Mouse (Mus musculus): ENCODE data around the gene Tchhl1.
"Not testable (repeated sequence)": the region's sequence is repeated elsewhere in the genome, so short reads cannot be mapped to it uniquely, and the experiment has no call there.

The Tchhl1 gene

GRCm38 (mm10) chr3:93468561-93468960 is at the start of gene Tchhl1:
Tchhl1 (plus strand) TSS chr3:93468754.
- no peak for DNase-seq (ENCODE audit: low spot score)

DNA sequence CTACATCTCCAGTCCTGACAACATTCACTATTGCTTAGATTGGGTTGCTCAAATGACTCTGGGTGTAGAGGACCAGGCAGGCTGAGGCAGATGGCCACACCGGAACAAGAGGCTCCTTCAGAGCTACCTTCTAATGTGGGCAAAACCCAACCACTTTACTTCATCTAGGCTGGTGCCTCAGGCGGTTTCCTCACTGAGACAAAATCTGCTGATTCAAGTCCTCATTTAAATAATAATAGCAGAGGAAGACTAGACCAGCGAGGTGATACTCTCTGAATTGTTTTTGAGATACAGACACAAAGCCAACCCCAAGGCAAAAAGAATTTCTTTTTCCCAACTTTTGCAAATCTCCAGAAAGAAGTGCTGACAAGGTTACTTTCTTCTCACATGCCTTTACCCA is 36.9 kb upstream of the Tchhl1 start:
- no peak for DNase-seq (ENCODE audit: low spot score)

DNA sequence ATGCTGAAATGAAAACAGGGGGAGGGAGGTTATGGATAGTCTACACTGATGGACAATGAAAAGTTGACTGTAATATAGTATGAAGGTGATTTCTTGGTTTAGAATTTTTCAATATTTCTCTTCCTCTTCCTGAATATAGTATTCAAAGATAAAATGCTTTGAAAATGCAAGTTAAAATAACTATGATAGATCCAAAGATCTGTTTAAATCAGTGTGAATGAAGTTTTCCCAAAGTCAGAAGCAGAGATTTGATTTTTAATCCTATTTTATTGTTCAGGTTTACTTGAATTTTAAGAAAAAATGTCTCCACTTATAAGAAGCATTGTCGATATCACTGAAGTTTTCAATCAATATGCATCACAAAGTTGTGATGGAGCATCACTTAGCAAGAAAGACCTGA is 26.5 kb upstream of the Tchhl1 start, which contains the start of gene Tchh:
Gene Tchh (plus strand): TSS at position 301 of the 400 bp plus-strand sequence.
- DNase-seq (ENCODE audit: low spot score), result no peak

- DNase-seq (ENCODE audit: low spot score), result no peak
These were observed 25.0 kb upstream of the Tchhl1 start for GRCm38 (mm10) chr3:93443501-93444101.

DNA sequence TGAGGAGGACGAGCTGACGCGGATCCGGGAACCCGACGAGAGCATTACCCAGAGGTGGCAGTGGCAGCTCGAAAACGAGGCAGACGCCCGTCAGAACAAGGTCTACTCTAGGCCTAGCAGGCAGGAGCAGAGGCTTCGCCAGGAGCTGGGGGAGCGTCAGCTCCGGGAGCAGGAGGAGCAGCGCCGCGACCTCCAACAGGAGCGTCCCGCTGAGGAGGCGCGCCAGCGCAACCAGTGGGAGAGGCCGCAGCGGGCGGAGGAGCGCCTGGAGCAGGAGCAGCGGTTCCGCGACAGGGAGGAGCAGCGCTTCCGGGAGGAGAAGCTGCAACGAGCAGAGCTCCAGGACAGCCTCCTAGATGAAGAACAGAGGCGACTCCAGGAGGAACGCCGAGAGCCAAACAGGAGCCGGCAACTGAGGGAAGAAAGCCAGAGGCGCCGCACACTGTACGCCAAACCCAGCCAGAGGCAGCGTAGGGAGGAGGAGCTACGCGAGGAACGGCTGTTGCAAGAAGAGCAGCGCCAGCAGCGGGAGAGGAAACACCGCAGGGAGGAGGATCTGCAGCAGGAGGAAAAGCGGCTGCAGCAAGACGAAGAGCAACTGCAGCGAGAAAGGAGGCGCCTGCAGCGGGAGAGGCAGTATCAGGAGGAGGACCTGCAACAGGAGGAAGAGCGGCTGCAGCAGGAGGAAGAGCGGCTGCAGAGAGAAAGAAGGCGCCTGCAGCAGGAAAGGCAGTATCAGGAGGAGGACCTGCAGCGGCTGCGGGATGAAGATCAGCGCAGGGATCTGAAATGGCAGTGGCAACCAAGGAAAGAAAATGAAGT is 24.0 kb upstream of the Tchhl1 start:
- DNase-seq (ENCODE audit: low spot score), result no peak

GRCm38 (mm10) chr3:93445165-93445705 is 23.3 kb upstream of the Tchhl1 start:
- no peak for DNase-seq (ENCODE audit: low spot score)

- DNase-seq (ENCODE audit: low spot score), result no peak
These were observed 22.3 kb upstream of the Tchhl1 start for GRCm38 (mm10) chr3:93446128-93446755.

- DNase-seq (ENCODE audit: low spot score), result not testable (repeated sequence)
These were observed 21.8 kb upstream of the Tchhl1 start for GRCm38 (mm10) chr3:93446756-93447137.

- no peak for DNase-seq (ENCODE audit: low spot score)
These were observed 21.3 kb upstream of the Tchhl1 start for GRCm38 (mm10) chr3:93447138-93447841.

DNA sequence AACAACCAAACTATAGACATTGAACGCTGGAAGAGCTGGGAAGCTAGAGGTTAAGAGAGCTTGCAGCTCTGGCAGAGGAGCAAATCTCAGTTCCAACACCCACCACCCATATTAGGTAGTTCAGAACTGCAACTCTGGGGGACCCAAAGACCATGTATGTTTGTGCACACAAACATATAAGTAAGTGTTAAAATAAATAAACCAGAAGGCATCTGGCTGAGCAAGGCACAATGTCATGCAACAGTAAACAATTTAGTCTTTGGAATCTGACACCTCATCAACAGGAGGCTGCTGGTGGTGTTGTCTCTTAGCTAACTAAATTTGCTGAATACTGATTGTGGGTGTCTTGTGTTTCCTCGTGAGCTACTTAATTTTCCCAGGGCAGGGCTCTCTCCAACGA is 2.0 kb upstream of the Tchhl1 start:
- no peak for DNase-seq (ENCODE audit: low spot score)

DNA sequence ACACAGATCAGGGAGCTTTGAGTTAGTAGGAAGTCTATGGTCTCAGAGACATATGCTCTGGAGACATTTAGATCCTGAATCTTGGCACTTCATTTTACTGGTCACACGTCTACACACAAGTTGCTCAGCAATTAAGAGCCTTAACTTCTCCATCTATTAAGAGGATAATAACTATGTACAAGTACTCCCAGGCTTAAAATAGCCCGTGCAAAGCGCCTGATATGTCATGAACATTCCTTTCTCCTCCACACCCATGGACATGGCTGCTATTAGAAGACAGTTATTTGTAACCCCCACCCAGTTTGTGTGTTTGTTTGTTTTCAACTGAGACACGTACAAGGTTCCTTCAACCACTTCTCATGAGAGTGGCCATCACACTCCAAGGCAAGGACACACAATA is 1.4 kb upstream of the Tchhl1 start:
- DNase-seq (ENCODE audit: low spot score), result no peak

DNA sequence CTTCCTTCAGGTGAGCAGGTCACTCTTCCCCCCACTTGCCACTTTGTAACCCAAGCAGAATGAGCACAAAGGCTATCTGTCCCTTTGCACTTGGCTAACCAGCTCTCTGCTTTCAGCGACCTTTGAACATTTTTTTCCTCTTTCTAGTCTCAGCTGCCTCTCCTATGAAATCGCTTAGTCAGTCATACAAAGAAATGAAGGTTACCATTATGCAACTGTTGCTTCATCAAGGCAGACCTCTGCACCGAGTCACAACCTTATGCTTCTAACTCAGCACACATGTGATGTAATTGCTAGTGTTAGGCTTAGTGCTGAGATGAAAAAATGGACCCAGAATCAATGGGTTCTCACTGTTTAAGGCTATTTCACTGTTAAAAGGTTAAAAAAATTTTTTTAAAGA is 1.1 kb downstream of the Tchhl1 start:
- DNase-seq (ENCODE audit: low spot score), result no peak

GRCm38 (mm10) chr3:93480053-93480452 is 11.5 kb downstream of the Tchhl1 start:
- no peak for DNase-seq (ENCODE audit: low spot score)

DNA sequence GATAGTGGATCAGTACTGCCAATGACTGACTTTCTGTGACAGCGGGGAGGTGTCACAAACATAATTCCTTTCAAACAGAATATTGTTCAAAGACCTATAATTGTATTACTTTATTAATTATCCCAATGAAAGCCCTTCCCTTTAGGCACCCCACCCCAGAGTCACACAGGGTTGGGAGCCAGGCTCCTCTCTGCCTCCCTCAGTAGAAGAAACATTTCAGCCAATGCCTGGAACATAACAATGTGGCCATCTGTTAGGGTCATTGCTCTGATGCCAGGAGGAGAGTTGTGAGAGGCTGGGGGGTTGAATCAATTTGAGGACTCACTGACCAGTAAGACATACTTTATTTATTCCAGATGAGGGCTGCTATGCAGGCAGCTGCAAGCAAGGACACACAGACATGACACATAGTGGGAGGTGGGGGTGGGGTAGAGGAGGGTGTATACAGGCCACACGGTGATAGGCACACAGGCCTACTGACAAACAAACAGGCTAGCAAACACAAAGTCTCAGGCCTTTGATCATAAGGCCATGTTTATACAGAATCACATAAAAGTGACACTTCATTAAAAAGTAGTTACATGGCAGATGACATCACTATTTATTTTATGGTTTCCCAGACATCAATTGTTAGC is 13.5 kb downstream of the Tchhl1 start:
- no peak for DNase-seq (ENCODE audit: low spot score)

- no peak for DNase-seq (ENCODE audit: low spot score)
These were observed 17.1 kb downstream of the Tchhl1 start for GRCm38 (mm10) chr3:93485611-93486010.

GRCm38 (mm10) chr3:93488541-93488940 is 20.0 kb downstream of the Tchhl1 start:
- DNase-seq (ENCODE audit: low spot score), result no peak

DNA sequence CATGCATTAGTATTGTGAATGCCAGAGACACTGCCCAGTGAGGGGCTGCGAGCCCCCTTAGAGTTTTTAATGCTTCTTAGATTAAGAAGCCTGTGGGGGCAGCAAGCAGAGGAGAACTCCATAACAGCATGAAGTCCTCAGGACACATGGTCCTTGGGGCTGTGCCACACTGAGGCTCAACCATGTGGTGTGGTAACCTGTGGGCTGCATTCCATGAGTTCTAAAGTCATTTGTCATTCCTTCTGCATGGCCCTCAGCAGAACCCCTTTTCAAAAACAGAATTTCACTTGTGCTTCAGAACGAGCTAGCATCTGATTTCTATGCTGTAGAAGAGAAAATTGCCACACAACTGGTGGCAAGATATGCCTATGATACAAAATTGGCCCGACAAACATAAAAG is 23.6 kb downstream of the Tchhl1 start:
- DNase-seq (ENCODE audit: low spot score), result no peak

DNA sequence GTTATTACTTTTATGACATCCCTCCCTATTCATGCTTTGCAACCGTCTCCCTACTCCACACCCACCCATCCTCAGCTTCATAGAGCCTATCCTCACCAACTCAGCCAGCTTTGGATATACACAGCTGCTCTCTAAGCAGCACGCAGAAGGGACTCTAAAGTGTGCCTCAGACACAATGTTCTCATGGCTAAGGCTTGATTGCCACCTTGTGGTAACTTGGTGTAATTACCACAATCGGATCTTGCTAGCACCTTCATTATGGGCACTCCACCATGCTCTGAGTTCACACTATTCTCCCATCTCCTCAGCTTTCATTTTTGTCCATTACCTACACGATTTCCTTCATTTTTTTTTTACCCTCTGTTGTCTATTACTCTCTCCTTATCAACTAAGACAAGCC is 25.4 kb downstream of the Tchhl1 start:
- DNase-seq (ENCODE audit: low spot score), result peak; percentile 65

GRCm38 (mm10) chr3:93494774-93495173 is 26.2 kb downstream of the Tchhl1 start:
- not testable (repeated sequence) for DNase-seq (ENCODE audit: low spot score)

- DNase-seq (ENCODE audit: low spot score), result no peak
These were observed 28.6 kb downstream of the Tchhl1 start for GRCm38 (mm10) chr3:93497131-93497530.

DNA sequence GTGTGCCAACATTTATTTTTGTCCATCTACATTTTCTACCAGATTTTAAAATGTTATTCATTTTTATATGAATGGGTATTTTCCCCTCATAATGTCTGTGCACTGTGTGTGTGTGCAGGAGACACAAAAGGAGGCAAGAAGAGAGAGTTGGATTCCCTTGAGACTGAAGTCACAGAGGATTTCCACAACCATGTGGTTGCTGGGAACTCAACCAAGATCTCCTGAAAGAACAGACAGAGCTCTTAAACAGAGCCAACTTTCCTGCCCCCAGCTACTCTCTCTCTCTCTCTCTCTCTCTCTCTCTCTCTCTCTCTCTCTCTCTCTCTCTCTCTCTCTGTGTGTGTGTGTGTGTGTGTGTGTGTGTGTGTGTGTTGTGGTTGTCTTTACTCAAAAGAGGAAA is 30.6 kb downstream of the Tchhl1 start:
- no peak for DNase-seq (ENCODE audit: low spot score)
